Mouse (Mus musculus): ENCODE results near the gene Chkb. TPM values are rescaled to one million over a fixed set of nuclear protein-coding genes. Genes with fewer than 3 reads are reported as not detected.
A peak's percentile ranks its signal among the peaks of the same experiment; 100 is the strongest.

Chkb gene
- polyA plus RNA-seq, 1 experiment: 101 TPM

DNA sequence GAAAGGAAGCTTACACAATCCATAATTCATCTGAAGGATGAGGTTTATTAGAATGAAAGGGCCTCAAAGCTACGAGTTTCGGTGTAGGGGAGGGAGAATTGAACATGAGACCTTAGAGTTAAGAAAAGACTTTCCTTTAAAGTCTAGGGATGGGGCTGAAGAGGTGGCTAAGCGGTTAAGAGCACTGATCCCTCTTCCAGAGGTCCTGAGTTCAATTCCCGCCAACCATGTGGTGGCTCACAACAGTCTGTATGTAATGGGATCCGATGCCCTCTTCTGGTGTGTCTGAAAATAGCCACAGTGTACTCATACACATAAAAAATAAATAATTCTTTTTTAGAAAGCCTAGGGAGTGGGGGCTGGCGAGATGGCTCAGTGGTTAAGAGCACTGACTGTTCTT, 633 bp upstream of the Chkb start:
- peak; percentile 33; the same call in 1 of the 2 replicates for TF ChIP-seq CTCF (IDR thresholded peaks at IDR 0.05; ENCODE audit: borderline replicate concordance, insufficient read depth, low read depth, low read length)
- TF ChIP-seq POLR2A (IDR thresholded peaks at IDR 0.05; ENCODE audit: borderline replicate concordance, insufficient read depth, low read length): no peak
- peak; percentile 45 to 50 for DNase-seq
- Histone ChIP-seq H3K27me3 (ENCODE audit: control insufficient read depth, insufficient read depth, low read length) (no peaks in the 10 kb centered on the region), H3K4me1 (ENCODE audit: control insufficient read depth, insufficient read depth, low read length) (peaks cover 6% of the 10 kb centered on the region; the same call in 1 of the 2 replicates), H3K27ac (ENCODE audit: insufficient read depth, low read length) (peak overlapping the region; percentile 77; the same call in 1 of the 2 replicates), H3K4me3 (replicated peaks; ENCODE audit: insufficient read depth, low read depth, low read length) (peak overlapping the region; percentile 76)
- WGBS: 28% methylated on average over 6 of the region's 6 CpGs

DNA sequence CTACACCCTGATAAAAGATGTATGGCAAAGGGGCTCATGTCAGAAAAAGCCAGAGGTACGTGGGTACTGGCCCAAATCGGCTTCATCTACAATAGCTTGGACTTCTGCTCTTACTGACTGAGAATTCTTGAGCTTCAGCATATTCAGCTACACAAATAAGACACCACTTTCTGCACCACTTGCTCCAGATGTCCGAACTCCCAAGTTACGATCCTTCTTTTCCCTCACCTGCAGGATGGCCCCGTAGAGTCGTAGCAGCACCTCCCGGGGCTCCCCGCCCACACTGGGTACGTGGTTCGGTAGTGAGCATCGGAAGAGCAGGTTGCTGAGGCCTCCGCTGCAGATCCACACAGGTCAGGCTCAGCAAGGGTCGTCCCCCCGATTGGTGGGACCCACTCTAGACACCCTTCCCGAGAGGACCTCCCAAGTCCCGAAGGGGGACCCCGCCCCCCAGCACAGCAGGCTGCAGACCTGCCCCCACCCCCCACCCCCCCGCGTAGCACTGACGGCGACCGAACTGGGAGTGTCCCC, 822 bp downstream of the Chkb start:
- peaks cover 6% of the 10 kb centered on the region; the same call in 1 of the 2 replicates for H3K4me1 ChIP-seq (ENCODE audit: control insufficient read depth, insufficient read depth, low read length)
- TF ChIP-seq POLR2A (IDR thresholded peaks at IDR 0.05; ENCODE audit: borderline replicate concordance, insufficient read depth, low read length): no peak
- no peak for TF ChIP-seq CTCF (IDR thresholded peaks at IDR 0.05; ENCODE audit: borderline replicate concordance, insufficient read depth, low read depth, low read length)
- no peak for DNase-seq
- H3K27me3 ChIP-seq (ENCODE audit: control insufficient read depth, insufficient read depth, low read length): no peaks in the 10 kb centered on the region
- peak overlapping the region; percentile 76 for H3K4me3 ChIP-seq (replicated peaks; ENCODE audit: insufficient read depth, low read depth, low read length)
- 2% methylated on average over 22 of the region's 22 CpGs for WGBS
- no peak overlapping the region for H3K27ac ChIP-seq (ENCODE audit: insufficient read depth, low read length)

DNA sequence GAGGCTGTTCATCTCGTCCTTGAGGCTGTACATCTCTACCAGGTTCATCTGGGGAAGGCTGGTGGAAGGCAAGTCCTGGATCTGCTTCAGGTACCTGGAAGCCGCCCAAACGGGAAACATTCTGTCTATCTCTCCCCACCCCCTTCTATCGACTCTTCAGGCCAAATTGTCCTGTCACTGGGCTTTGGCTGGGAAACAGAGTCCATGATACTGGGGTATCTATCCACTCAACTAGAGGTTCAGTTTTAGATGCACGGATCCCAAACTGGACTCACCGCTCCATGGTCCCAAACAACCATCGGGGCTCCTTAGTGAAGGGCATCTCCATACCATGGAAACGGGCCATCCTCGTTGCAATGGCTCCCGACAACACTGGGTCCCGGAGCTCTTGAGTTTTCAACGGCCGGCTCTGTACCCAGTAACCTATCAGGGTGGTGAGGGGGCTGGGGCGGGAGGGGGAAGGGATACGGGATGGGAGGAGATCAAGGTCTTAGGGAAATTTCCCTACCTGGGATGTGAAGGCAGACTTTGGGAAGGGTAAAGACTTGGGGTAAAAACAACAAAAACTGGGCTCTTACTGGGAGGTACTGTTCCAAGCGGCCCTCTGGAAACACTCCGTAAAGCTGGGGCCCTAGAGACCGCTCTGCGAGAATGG, 1.4 kb downstream of the Chkb start:
- peaks cover 6% of the 10 kb centered on the region; the same call in 1 of the 2 replicates for H3K4me1 ChIP-seq (ENCODE audit: control insufficient read depth, insufficient read depth, low read length)
- H3K27ac ChIP-seq (ENCODE audit: insufficient read depth, low read length): no peak overlapping the region
- no peak for TF ChIP-seq CTCF (IDR thresholded peaks at IDR 0.05; ENCODE audit: borderline replicate concordance, insufficient read depth, low read depth, low read length)
- no peak for TF ChIP-seq POLR2A (IDR thresholded peaks at IDR 0.05; ENCODE audit: borderline replicate concordance, insufficient read depth, low read length)
- peak overlapping the region; percentile 76 for H3K4me3 ChIP-seq (replicated peaks; ENCODE audit: insufficient read depth, low read depth, low read length)
- no peaks in the 10 kb centered on the region for H3K27me3 ChIP-seq (ENCODE audit: control insufficient read depth, insufficient read depth, low read length)
- 62% methylated on average over 19 of the region's 19 CpGs for WGBS
- DNase-seq: peak in 1 of 2 experiments; percentile 33

DNA sequence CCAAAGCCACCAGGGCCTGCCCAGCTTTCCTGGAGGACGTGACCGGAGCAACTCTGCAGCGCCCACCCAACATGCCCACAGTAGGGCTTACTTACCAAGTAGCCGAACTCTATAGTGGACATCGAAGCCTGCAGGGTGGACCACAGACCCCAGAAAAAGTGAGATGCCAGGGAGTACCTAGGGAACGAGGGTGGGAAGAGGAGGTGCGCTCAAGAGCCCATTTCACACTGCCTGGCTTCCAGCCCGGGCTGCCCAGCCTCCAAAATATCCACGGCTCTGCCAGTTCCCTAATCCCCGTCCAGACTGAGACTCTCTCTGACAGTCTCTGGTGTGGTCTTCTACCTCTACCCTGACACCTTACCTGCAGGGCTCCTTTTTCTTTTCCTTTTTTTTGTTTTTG, 3.0 kb downstream of the Chkb start:
- TF ChIP-seq POLR2A (IDR thresholded peaks at IDR 0.05; ENCODE audit: borderline replicate concordance, insufficient read depth, low read length): no peak
- no peak for TF ChIP-seq CTCF (IDR thresholded peaks at IDR 0.05; ENCODE audit: borderline replicate concordance, insufficient read depth, low read depth, low read length)
- WGBS: 68% methylated on average over 10 of the region's 10 CpGs
- H3K4me3 ChIP-seq (replicated peaks; ENCODE audit: insufficient read depth, low read depth, low read length): no peak overlapping the region
- DNase-seq: peak in 1 of 2 experiments; percentile 15
- H3K27ac ChIP-seq (ENCODE audit: insufficient read depth, low read length): no peak overlapping the region
- H3K4me1 ChIP-seq (ENCODE audit: control insufficient read depth, insufficient read depth, low read length): peaks cover 8% of the 10 kb centered on the region
- H3K27me3 ChIP-seq (ENCODE audit: control insufficient read depth, insufficient read depth, low read length): no peaks in the 10 kb centered on the region

DNA sequence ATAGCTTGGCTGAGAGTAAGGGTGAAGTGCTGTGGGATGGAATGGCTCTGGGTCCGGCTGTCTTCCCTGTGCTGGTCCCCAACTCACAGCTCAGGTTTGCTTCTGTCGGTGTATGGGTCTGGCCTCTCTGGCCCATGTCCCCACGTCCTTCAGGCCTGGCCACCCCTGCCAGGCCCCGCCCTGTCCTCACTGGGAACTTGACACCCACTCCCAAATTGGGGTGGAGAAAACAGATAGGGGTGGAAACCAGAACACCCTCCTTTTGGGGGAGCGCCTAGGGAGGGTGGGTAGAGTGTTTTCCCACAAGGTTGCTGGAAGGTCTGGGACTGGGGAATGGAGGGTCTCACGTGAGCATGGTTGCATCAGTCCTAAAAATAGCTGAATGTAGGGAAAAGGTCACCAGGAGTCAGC, 4.0 kb downstream of the Chkb start, which contains the start of gene Cpt1b:
Gene Cpt1b, minus strand, starts transcription at position 153 of the 411 bp plus-strand sequence.
- Histone ChIP-seq H3K4me1 (ENCODE audit: control insufficient read depth, insufficient read depth, low read length) (peaks cover 6% of the 10 kb centered on the region), H3K4me3 (replicated peaks; ENCODE audit: insufficient read depth, low read depth, low read length) (no peak within 1 kb of the TSS), H3K27me3 (ENCODE audit: control insufficient read depth, insufficient read depth, low read length) (no peaks in the 10 kb centered on the region), H3K27ac (ENCODE audit: insufficient read depth, low read length) (no peak within 1 kb of the TSS)
- WGBS: 46% methylated on average over 6 of the region's 6 CpGs
- TF ChIP-seq CTCF (IDR thresholded peaks at IDR 0.05; ENCODE audit: borderline replicate concordance, insufficient read depth, low read depth, low read length) (no peak), POLR2A (IDR thresholded peaks at IDR 0.05; ENCODE audit: borderline replicate concordance, insufficient read depth, low read length) (no peak)
- DNase-seq: peak in 1 of 2 experiments; percentile 22

DNA sequence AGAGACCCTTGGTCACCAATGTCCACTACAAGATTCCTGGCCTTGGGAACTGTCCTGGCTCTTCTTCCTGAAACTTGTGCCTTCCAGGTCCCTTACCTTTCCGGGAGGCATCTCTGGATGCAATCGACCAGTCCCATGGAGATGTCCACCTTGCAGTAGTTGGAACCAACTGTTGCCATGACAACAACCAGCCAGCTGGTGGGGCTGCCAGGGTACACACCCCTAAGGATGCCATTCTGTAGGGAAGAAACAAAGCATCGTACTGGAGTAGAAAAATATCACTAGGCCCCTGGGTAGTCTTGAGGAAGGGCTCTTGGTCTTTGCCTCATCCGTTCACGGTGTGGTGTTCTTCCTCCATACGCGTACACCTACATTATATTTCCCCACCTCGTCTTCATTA, 5.1 kb downstream of the Chkb start:
- WGBS: 72% methylated on average over 8 of the region's 8 CpGs

DNA sequence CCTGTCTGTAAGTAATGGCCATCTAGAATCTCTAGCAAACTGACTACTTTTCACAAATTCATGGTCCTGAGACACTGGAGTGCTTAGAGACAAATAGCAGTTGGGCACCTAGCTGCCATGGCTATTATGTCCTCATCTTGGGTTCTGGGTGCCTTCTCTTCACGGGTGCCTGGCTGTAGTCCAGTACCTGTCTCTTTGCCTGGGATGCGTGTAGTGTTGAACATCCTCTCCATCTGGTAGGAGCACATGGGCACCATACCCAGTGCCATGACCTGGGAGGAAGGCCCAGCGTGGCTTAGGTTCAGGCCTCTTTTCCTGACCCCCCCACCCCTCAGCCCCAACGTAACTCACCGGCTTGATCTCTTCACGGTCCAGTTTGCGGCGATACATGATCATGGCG, 7.8 kb downstream of the Chkb start:
- no peak overlapping the region for H3K4me3 ChIP-seq (replicated peaks; ENCODE audit: insufficient read depth, low read depth, low read length)
- TF ChIP-seq POLR2A (IDR thresholded peaks at IDR 0.05; ENCODE audit: borderline replicate concordance, insufficient read depth, low read length) (no peak), CTCF (IDR thresholded peaks at IDR 0.05; ENCODE audit: borderline replicate concordance, insufficient read depth, low read depth, low read length) (no peak)
- peak; percentile 39 to 52 for DNase-seq
- no peak overlapping the region for H3K27ac ChIP-seq (ENCODE audit: insufficient read depth, low read length)
- WGBS: 52% methylated on average over 9 of the region's 9 CpGs
- peaks cover 6% of the 10 kb centered on the region for H3K4me1 ChIP-seq (ENCODE audit: control insufficient read depth, insufficient read depth, low read length)
- no peaks in the 10 kb centered on the region for H3K27me3 ChIP-seq (ENCODE audit: control insufficient read depth, insufficient read depth, low read length)

More for the DNA sequence above, 5.1 kb downstream of the Chkb start:
- peak in 1 of 2 experiments; percentile 10 for DNase-seq
- H3K4me1 ChIP-seq (ENCODE audit: control insufficient read depth, insufficient read depth, low read length): peaks cover 6% of the 10 kb centered on the region
- no peaks in the 10 kb centered on the region for H3K27me3 ChIP-seq (ENCODE audit: control insufficient read depth, insufficient read depth, low read length)
- H3K27ac ChIP-seq (ENCODE audit: insufficient read depth, low read length): no peak overlapping the region
- TF ChIP-seq POLR2A (IDR thresholded peaks at IDR 0.05; ENCODE audit: borderline replicate concordance, insufficient read depth, low read length) (no peak), CTCF (IDR thresholded peaks at IDR 0.05; ENCODE audit: borderline replicate concordance, insufficient read depth, low read depth, low read length) (no peak)
- H3K4me3 ChIP-seq (replicated peaks; ENCODE audit: insufficient read depth, low read depth, low read length): no peak overlapping the region

DNA sequence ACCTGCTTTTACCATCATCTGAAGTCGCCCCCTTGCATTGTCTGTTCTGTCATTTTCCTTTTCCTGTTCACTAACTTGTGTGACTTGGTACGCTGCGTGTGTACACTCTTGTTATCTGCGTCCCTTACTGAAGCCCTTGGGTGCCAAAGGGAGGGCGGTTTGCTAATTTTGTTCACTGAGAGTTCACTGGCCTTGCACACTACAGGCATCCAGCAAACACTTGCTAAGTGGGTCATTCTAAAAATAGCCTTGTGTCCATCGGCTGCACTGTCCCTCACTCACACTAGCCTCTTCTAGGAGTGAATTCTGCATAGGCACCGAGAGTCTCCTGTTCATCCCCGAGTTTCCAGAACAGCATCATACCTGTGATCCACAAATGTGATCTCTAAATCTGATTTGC, 14.4 kb downstream of the Chkb start:
- Histone ChIP-seq H3K27me3 (ENCODE audit: control insufficient read depth, insufficient read depth, low read length) (no peaks in the 10 kb centered on the region), H3K27ac (ENCODE audit: insufficient read depth, low read length) (peak overlapping the region; percentile 87), H3K4me1 (ENCODE audit: control insufficient read depth, insufficient read depth, low read length) (peaks cover 9% of the 10 kb centered on the region), H3K4me3 (replicated peaks; ENCODE audit: insufficient read depth, low read depth, low read length) (peak overlapping the region; percentile 8)
- TF ChIP-seq POLR2A (IDR thresholded peaks at IDR 0.05; ENCODE audit: borderline replicate concordance, insufficient read depth, low read length) (no peak), CTCF (IDR thresholded peaks at IDR 0.05; ENCODE audit: borderline replicate concordance, insufficient read depth, low read depth, low read length) (no peak)
- 14% methylated on average over 8 of the region's 8 CpGs for WGBS
- DNase-seq: peak; percentile 50 to 62

Measured in cerebellum, adult 2 months (tissue).